Mouse (Mus musculus) brain, adult 2 months (tissue): ENCODE measurements around the gene Sez6l2.

ENCODE experiments used
- DNase-seq: peaks from one replicate; pipeline ENCODE4 v3.0.0; 2011; ENCODE audit warnings: low read depth, low spot score

Gene Sez6l2

DNA sequence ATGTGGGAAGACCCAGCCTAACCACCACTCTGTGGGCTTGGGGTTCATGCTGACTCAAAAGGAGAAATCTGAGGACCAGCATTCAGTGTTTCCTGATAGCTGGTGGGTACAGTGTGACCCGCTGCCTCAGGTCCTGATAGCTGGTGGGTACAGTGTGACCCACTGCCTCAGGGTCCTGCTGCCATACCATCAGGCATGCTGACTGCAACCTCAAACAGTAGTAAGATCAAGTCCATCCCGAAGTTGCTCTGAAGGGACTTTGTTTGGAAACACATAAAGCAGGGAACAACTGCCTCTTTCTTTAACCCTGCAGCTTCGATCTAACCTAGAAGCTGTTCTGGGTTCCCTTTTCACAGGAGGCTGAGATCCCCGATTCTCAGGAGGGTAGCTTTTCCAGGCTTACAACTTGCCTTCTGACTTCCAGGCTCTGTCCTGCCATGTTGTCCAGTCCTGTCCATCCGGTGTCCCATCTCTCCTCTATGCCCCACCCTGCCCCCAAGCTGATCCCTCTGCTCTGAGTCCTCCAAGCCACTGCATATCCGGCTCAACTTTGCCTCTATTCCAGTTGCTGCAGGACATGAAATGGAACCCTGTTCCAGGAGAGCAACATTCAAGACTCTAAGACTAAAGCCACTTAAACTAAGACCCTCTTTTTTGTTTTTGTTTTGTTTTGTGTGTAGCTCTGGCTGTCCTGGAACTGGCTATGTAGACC lies 57.1 kb downstream of the Sez6l2 start:
- DNase-seq: no peak

GRCm38 (mm10) chr7:127008239-127009019 lies 58.1 kb downstream of the Sez6l2 start:
- peak; percentile 99 for DNase-seq

- DNase-seq: no peak
These were observed 59.1 kb downstream of the Sez6l2 start for GRCm38 (mm10) chr7:127009307-127010085.

DNA sequence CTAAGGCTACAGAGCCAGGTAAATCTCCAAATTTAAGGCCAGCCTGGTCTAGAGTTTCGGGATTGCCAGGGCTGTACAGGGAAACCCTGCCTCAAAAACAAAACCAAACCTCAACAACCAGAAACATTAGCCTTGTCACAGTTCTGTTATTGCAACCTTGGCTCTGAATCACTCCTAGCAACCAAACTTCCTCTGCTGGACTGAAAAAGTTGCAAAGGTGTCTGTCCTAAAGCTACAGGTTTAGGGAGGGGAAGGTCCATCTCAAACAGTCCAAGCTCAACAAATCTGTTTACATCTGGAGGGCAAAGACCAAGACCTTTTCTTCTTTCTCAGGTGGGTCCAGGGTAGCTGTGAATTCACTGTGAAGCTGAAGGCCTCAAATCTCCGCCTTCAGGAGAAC lies 60.7 kb downstream of the Sez6l2 start:
- DNase-seq: no peak

- no peak for DNase-seq
These were observed 61.4 kb downstream of the Sez6l2 start for GRCm38 (mm10) chr7:127011717-127012116.

- peak; percentile 45 for DNase-seq
These were observed 62.0 kb downstream of the Sez6l2 start for GRCm38 (mm10) chr7:127012374-127012773.

GRCm38 (mm10) chr7:127012845-127013244 lies 62.5 kb downstream of the Sez6l2 start:
- no peak for DNase-seq

DNA sequence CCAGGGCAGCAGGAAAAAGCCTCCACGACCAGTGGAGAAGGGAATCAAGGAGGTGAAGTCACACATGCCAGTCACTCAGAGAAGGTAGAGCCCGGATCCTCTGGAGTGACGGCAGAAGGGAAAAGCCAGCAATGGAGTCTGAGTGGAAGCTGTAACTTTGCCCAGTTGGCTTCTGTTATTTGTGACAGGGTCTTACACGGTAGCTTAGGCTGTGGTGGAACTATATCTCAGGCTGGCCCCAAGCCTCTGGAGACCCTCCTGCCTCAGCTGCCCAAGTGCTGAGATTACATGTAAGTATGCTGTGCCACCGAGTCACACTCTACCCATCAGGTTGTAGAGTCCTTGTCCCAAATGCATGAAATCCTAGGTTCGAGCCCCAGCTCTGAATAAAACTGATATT lies 63.0 kb downstream of the Sez6l2 start:
- no peak for DNase-seq

- peak; percentile 73 for DNase-seq
These were observed 64.0 kb downstream of the Sez6l2 start, which contains the start of gene Mvp for GRCm38 (mm10) chr7:127014320-127014719. TSS of gene Mvp (minus strand) at chr7:127014621.

GRCm38 (mm10) chr7:127014993-127015392 lies 64.6 kb downstream of the Sez6l2 start:
- no peak for DNase-seq

- peak; percentile 89 for DNase-seq
These were observed 65.7 kb downstream of the Sez6l2 start for GRCm38 (mm10) chr7:127016081-127016480.

DNA sequence TGATC lies 65.9 kb downstream of the Sez6l2 start, which contains the start of gene Pagr1b:
Gene Pagr1b (minus strand): TSS at position 4 of the 5 bp plus-strand sequence.
- no peak for DNase-seq

GRCm38 (mm10) chr7:127016486-127016938 lies 66.1 kb downstream of the Sez6l2 start:
- peak; percentile 83 for DNase-seq

DNA sequence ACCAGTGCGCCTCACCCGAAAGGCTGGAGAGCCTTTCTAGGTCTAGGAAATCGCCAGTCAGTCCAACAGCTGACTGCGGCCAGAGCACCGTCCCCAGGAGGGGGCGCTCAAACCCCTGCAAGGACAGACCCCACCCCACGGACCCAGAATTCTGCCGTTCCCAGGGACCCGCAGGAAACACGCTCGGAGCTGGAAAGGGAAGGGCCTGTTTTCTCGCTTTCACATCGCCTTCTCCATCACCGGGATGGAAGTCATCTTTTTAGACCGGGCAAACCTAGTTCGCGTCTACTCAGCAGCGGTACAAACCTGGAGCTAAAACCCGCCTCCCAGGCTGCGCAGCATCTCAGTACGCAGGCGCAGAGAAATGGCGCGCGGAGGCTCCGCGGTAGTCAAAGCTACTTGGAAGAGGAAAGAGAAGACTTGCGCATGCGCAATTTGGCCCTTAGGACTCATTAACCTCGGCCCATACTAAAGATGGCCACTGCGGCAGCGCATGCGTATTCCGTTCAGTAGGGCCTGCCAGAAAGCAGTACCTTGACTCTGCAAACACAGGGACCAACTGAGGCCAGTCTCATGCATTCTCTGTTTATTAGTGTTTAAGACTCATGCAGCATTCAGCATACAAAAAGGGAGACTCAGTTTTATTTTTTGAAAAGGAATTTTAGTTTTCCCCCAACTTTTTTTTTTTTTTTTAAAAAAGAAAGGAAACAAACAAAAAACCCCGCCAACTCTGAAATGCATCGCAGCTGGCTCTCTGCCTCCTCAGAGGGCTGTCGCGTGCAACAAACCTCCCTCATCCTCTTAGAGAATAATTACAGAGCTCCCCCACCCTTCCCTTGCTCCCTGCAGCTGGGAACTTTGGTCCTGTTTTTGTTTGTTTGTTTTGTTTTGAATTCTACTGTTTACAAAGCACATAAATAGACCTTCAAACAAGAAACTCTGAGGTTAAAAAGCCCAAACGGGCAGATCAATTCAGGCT lies 66.9 kb downstream of the Sez6l2 start, which contains the start of gene Pagr1a:
Gene Pagr1a (minus strand): TSS at position 382 of the 979 bp plus-strand sequence.
- peak; percentile 100 for DNase-seq

DNA sequence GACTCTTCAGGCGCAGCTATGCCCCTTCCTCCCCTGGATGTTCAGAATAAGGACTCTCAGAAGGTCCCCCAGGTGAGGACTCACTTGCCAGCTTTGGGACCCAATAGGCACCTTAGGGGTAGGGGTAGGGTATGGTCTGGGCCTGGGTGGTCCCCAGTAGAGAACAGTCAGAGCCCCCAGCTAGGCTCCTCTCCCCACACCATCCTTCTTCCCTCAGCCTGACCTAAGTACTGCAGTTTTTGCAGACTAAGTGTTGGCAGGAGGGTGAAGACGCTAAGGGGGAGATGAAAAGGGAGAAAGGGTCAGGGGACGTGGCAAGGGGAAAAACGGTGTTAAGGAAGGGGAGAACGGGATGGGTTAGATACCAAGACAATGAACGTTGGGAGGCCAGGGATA lies 67.6 kb downstream of the Sez6l2 start:
- DNase-seq: no peak

DNA sequence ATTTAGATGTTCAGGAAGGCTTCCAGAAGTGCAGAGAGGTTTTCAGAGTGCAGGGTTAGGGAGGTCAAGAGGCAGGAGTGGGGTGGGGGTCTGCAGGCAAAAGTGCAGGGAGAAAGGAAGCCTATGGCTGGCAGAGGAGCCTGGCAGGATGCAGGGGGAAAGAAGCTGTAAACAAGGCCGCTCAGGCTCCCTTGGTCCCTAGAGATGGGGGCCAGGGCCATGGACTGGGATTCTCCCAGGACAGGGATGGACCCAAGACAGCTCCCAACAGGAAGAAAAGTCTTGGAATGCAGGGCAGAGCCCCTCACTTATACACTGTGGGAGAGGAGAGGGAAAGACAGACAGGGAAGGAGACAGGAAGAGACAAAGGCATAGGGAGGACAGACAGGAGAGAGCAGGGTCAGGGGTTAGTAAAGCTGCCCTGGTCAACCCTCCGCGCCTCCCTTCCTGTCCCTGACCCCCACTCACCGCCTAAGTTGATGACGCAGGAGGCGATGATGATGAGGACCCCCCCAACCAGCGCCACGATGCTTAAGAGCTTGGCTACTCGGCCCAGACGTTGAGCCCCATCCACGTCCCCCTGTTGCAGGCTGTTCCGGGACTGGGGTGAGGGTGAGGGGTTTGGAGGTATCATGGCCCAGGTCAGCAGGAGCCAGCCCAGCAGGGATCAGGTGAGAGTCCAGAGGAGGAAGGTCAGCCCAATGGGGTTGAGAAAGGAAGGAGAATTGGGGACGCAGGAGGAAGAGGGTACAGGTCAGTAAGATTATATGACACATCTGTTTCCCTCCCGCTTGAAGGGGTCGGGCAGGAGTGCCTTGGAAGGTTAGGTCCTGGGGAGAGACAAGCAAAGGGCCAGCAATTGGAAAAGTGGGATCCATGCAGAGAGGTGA lies 68.3 kb downstream of the Sez6l2 start:
- no peak for DNase-seq

DNA sequence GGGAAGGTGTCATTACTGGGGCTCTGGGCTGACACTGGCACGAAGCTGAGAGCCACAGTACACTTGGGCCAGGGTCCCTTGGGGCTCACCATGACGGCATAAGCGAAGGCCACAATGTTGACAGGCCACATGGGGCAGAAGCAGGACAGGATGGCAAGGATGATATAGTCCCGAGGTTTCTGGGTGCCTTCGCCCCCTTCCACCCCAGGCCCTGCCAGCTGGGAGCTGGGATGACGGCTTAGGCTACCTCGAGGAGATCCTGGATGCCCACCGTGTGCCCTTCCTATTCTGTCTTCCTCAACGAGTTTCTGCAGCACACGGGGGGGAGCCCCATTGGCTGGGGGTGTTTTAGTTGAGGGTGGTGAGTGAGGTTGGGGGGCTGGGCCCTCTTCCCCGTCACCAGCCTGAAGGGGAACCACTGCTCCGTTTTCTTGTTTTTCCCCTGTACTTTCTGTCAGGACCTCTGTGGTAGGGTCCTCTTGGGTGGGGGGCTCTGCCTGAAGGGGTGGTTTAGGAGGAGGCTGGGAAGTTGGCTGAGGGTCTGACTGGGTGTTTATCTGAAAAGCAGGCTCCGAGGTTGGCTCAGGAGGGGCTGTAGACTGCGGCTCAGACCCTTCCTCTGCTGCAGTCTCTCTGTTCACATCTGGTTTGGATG lies 69.1 kb downstream of the Sez6l2 start:
- DNase-seq: no peak

GRCm38 (mm10) chr7:127020031-127020430 lies 69.7 kb downstream of the Sez6l2 start:
- DNase-seq: peak; percentile 70
